Mouse (Mus musculus): ENCODE measurements around the gene Tbc1d23.
"Not testable (repeated sequence)": the region's sequence is repeated elsewhere in the genome, so short reads cannot be mapped to it uniquely, and the experiment has no call there.

Gene Tbc1d23

DNA sequence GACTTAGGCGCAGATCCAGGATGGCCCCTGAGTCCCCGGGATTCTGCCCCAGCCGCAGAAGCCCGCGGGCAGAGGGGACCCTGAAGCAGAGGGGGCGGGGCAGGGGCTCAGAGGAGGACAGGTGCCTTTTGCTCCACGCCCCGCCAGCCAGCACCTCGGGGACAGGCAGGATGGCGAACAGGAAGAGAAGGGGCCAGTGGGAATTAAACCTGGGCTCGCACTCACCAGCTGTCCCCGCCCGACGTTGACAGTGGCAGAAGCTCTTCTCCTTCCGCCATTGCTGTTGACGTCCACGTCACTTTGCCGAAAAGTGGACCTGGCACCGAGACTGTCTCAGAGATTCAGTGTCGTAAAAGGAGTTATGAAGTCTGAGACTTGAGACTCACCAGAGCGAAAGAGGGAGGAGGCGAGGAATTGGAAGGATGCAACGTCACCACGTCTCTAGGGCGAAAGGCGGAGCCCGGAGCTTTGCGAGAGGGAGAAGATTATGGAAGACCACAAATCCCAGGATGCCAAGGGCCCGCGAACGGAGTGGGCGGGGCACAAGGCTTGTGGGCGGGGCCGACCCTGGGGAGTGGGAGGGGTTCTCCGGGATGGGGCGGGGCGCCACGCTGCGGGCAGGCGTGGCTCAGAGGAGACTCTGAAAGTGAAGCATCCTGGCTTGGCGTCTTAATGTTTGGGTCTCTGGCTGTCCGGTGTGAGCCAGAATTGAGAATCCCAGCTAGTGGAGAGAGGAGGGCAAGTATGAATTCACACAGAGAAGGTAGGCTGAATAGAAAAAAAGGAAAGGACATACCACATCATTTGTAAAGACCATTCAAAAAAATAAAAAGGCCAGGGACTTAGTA lies at the start of gene Tbc1d23:
Gene Tbc1d23, minus strand, starts transcription at position 416 of the 848 bp plus-strand sequence.
- peak; percentile 95 for DNase-seq (ENCODE audit: low spot score)

DNA sequence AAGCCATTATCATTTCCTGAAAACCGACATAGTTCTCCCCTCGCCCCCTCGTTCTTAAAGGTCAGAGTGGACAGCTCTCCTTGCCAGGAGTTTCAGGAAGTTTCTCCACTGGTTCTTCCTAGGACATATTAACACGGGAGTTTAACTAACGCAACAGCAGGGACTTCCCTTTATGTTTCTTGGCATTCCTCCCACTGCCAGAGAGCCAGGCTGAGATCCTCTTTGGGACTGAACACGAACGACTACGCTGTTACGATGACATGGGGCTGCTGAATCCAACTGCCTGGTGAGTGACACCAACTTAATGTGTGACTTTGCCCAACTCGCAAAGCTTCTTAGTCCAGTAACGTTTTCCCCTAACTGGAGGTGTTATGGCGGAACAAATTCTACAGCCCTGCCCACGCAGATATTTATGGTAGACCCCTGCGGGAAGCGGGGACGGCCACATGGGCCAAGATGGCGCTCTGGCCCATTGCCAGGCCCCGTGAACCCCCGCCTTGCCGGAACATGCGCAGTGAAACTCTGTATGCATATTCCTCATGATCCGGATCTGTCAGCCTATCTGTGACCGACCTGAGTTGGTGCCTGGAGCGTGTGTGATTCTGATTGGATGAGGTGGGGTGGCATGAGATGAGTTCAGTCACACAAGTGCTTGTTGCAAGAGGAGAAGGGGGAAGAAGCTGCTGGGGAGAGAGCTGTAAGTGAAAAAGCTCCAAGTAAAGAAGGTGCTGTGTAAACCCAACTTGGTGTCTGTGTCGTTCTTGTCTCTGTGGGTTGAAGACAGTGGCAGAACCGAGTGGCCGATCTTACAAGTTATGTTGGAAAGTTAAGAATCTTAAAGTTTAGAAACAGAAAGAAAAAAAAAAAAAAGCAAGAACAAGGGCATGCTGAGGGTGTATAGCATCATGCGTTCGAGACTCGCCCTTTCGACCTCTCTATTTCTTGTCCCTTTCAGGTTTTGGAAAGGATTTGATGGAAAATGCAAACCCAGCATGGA lies 49.2 kb upstream of the Tbc1d23 start:
- DNase-seq (ENCODE audit: low spot score): no peak

DNA sequence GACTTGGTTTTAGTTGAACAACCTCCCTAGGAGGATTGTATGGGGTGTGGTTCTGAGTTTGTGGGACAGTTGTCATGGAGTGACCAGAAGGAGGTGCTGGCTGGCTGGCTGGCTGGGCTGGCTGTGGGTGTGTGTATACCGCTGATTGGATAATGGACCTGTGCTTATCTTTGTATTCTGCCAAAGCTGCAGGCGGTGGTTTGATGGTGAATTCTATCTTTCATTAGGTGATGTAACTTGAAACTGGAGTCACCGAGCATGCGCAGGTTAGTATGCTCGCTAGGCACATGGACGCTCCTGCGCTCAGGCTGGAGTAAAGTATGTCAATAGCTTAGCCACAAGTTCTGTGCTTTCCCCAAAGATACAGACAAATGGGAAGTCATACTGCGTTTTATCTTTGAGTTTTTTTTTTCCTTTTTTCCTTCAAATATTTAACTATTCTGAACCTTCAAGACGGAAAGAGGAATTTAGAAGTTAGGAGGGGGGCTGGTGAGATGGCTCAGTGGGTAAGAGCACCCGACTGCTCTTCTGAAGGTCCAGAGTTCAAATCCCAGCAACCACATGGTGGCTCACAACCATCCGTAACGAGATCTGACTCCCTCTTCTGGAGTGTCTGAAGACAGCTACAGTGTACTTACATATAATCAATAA lies 47.8 kb upstream of the Tbc1d23 start:
- DNase-seq (ENCODE audit: low spot score): no peak

DNA sequence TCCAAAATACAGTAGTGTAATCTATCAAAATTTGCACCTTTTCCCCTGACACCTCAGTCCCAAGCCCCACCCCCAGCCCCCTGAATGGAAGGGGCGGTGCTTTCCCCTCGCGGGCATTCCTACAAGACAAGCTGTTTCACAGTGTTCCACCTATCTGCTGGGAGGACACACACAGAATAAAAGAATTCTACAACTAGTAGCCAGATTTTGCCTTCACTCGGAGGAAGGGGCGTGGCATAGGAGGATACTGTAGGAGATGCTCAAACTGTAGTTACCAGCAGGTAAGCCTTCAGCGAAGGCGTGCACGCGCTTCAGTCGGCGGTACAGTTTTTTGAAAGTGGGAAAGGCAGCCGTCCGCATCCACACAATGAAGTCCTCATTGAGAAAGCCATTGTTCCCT lies 38.4 kb upstream of the Tbc1d23 start:
- DNase-seq (ENCODE audit: low spot score): no peak

DNA sequence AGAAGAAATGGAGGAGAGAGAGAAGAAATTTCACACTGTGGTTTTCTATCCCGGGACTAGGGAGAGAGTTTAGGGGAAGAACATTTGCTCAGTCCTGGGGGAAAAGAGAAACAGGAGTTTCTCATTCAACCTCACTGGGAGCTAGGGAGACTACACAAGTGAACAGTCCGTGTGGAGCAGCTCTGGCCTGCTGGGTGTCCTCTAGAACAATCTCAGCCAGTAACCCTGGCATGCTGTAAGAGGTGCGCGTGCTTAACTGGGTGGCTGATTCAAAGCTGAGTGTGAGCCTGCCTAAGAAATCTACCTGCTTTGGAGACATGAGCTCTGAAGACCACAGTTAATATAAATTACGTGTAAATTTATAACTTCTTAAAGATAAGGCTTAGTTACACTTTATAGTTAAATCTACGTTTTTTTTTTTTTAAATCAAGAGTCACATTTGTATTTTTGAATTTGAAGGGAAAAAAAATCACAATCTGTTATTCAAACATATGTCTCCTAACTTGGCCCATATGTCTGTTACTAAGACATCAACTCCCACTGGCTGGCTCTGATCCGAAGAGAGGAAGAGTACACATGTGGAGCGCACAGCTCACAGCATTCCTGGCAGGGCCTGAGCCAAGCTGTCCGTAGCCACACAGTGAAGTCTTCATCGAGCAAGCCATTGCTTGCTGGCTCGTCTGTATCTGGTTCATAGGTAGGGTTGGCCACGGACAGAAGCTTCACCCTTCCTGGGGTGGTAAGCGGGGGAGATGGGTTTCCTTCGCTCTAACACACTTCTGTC lies 36.9 kb upstream of the Tbc1d23 start:
- no peak for DNase-seq (ENCODE audit: low spot score)

DNA sequence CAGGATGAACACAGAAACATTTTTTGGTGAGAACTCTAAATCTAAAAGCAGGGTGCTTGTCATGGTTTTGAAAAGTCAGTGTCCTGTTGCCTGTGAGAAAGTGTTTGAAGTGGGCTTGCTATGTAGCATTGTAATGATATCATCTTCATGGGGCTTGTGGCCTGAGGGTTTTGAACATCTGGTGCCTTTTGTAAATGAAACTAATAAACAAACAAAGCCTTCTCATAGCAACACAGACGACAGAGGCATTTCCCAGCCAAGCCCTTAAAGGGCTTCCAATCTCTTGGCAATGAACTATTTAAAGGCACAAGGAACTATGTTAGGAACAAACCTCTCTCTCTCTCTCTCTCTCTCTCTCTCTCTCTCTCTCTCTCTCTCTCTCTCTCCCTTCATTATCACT lies 35.8 kb upstream of the Tbc1d23 start:
- no peak for DNase-seq (ENCODE audit: low spot score)

DNA sequence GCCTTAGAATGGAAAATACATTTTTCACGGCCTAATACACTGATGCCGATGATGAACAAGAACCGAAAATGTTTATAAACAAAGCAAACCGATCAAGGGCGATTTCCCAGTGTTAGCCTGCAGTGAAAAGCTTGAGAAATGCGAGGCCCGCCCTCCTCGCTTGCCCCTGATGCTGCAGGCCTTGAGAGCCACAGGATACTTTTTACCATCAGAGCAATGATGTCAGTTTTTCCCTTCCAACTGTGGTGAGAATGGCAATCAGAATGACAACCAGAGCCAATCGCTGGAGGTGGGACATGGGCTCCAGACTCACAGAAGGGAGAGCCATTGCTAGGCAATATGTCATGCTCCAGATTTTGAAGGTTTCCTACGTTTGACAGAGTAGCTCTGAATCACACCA lies 28.8 kb upstream of the Tbc1d23 start:
- DNase-seq (ENCODE audit: low spot score): no peak

DNA sequence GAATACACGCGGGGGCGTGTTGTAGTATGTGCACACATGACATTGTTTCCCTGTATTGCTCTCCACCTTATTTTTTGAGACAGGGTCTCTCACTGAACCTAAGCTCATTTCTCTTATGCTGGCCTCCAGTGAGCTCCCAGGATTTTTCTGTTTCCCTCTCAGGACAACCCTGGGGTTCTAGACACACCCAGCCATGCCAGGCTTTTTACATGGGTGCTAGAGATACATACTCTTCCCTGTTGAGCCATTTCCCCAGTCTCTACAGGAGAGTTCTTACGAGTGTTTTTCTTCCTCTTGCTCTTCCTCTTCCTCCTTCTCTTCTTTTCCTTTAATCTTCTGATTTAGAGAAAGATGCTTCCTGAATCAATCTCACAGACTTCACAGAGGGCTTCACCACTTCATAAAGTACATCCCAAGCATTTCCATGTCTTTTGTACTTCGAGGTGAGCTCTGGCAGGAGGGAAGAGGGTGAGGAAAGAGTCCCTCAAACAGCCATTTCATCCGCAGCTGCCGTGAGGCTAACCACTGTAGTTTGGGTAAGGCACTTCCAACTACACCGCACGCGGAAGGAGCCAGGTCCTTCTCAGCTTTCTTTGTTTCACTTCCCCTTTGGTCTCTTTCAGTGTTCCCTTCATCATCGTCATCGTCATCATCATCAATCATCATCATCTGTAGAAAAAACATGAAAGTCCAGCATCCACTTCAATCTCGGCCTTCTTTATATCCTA lies 28.2 kb upstream of the Tbc1d23 start:
- DNase-seq (ENCODE audit: low spot score): no peak

DNA sequence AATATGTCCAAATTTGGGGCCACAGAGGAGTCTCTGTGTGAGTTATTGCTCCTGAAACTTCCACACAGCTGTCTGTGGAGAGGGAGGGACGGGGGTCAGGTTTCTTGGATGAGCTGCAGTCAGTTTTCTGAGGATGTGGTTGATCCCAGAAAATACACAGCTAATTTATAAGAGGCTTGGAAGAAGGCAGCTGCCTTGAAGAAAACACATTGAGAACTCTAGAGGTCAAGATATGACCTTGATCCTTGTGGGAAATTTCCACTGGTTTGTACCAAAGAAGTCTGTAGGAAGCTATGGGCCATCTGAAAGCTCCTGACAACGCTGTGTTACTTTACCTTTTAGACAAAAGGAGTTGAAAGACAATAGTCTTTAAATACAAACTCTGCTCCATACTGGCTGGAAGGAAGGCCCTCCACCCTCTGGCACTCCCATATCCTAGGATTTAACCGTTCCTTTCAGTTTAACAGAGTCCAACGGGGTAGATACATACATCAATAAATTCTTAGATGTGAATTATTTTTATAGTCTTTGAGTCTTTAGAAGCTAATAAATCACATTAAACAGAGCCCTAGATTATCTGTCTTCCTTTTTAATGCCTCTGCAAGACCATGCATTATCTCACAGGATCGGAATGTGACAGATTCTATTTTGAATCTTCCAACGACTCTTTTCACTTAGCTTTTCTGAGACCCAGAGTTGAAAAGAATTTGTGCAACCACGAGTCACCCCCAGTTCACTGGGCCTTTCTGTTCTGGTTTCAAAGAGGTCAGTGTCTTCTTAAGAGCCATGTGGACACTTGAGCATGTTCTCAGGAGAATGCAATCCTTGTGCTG lies 20.5 kb upstream of the Tbc1d23 start:
- no peak for DNase-seq (ENCODE audit: low spot score)

DNA sequence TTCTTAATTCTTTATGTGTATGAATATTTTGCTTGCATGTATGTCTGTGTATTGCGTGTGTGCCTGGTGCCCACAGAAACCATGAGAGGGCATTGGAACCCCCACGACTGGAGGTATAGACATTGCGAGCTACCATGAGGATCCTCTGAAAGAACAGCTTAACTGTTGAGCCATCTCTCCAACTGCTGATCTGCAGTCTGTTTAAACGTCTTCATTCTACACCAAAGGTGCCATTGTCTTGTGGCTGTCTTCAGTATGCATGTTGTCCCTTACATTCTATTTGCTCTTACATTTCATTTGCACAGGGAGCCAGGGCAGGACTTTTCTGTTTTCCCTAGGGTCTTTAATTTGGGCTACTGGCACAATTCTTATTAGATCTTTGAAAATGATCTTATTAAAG lies 19.7 kb upstream of the Tbc1d23 start:
- no peak for DNase-seq (ENCODE audit: low spot score)

DNA sequence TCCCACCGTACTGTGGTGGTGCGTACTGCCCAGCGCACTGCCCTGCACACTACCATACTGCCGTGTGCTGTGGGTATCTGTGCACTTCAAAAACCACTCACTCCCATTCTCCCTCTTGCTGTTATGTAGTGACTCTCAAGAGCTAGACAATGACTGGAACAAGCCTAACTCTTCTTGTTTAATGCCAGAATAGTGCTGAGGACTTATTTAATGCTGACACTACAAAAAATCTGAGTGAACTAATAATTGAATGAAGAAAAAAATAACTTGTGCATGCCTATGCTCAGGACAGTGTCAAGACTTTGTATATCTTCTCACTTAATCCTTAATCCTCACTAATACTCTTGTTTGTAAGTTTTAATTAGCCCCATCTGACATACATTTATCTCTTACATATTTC lies 16.2 kb upstream of the Tbc1d23 start:
- DNase-seq (ENCODE audit: low spot score): no peak

DNA sequence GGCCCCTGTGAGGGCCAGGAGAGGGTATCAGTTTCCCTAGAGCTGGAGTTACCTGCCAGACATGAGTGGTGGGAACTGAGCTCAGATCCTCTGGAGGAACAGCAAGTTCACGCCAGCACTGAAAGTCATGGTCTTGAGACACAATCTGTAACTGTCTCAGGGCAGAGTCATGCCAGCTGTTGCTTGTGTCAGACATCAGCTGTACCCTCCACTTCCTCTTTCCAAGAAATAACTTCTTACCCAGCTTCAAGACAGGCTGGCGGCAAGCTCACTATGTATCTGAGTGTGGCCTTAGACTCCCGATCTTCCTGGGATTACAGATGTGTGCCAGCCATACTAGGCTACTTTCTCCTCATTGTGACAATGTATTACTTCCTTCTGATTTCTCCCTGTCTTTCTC lies 15.3 kb upstream of the Tbc1d23 start:
- no peak for DNase-seq (ENCODE audit: low spot score)

DNA sequence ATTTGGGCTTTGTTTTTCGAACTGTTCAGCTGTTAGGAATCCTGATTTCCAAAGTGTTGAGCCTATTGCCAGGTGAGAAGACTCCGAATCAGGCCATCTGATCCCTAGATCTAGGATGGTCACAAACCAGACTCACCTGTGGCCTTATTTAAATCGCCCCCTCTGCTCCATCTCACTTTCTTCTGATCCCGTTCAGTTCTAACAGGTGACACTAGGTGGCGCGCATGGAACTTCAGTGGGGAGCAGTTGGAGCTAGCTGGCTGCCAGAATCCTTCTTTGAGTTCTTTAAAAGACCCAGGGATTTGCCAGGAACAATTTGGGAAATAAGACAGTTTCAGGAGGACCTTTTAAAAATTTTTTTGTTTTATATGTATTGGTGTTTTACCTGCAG lies 12.5 kb upstream of the Tbc1d23 start:
- DNase-seq (ENCODE audit: low spot score): peak; percentile 37

DNA sequence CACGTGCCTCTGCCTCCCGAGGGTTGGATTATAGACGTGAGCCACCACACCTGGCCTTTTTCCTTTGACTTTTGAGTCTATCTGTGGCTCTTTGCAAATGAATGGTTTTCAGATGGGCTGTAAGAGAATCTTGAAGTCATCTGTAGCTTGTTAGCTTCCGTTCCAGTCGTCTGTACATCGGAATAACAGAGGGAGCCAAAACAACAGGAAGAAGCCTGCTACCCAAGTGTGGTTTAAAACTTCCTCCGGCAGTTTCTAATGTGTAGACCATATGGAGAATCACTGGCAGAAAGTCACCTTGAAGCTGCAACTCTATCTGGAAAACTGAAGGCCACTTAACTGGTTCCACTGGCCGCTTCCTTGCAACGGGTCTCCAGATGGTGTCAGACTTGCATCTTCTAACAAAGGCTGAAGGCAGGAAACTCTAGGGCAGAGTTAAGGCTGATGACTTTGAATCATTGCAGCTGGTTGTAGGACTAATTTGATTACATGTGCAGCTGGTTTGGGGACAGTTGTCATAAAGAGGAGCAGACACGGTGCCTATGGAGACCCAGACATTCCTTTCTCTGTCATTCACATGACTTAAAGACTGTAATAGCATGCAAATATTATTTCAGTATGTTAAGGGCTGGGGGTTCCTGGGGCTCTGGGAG lies 12.0 kb upstream of the Tbc1d23 start:
- no peak for DNase-seq (ENCODE audit: low spot score)

DNA sequence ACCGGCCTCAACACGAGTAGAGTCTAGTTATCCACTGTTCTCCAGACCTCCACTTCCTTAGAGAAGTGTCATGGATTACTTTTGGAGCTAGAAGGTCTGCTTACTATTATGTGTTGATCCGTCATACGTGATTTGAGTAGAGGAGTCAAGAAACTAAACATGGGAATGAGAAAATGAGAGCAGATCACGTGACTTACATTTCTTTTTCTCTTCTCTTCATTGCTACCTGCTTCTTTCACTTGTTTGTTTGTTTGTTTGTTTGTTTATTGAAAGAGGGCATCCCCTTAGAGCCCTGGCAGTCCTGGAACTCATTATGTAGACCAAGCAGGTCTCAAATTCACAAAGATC lies 11.5 kb upstream of the Tbc1d23 start:
- DNase-seq (ENCODE audit: low spot score): no peak

DNA sequence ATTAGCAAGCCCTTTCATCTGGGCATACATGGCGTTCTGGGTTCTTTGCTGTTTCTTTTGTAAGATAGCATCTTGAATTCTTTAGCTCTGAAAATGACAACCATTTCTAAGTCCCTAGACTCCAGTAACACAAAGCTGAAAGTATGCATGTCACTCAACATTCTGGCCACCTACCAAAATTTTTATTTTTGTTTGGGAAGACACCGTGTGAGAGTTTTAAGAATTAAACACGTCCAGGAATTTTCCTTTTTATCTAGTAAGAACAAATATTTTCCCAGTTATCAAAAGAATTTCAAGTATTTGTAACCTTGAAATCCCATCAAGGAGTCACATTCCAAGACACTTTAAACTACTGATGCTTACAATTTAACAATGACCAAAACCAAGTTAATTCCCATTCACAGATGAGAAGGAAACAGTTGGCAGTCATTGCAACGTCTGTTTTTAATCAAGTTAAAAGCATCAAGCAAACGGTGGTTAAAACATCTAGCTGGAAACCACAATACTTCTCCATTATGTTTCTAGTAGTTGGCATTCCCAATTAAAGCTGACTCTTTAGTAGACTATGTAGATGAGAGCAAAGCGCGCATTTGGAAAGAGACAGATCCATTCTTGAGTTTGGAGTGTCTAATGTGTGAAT lies 4.7 kb upstream of the Tbc1d23 start:
- no peak for DNase-seq (ENCODE audit: low spot score)

DNA sequence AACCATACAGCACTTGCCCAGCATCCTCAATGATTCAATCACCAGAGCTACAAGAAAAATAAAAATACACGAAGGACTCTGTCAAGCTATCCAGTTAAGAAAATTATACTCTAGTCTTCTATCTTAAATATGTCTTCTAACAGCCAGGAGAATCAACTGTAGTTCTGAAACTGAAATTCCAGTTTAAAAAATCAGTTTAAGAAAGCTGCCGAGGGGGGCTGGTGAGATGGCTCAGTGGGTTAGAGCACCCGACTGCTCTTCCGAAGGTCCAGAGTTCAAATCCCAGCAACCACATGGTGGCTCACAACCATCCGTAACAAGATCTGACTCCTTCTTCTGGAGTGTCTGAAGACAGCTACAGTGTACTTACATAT lies 620 bp upstream of the Tbc1d23 start:
- not testable (repeated sequence) for DNase-seq (ENCODE audit: low spot score)

DNA sequence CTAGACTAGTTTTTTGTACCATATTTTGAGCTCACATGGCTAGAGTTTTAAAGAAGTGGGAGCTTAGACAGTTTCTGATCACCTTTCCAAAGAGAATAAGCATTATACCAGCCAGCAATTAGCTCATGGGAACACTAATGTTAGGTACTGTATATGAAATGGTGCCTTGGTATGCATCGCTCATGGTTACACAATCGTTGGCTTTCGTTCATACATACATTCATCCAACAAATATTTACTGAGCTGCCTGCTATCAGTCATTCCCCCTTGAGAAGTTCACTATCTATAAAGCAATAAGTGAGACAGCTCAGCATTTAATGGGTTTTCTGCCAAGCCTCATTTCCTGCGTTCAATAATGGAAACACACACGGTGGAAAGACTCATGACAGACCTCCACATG lies 4.9 kb downstream of the Tbc1d23 start:
- DNase-seq (ENCODE audit: low spot score): no peak

DNA sequence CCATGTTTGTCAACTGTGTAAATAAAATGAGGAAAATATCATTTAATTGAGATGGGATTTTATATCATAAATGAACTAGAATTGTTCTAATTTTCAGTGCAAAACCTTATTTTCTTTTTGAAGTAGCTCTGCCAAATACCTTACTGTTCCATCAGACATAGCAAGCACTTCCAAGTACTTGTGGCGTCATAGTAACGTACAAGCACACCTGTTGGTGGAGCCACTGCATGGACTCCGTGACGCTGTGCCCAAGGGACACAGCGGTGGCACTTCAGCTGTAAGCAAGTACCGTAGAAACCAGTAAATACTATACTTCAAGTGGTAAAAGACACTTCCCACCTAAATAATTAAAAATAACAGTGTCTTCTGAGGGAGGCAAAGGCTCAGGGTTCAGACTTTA lies 10.9 kb downstream of the Tbc1d23 start:
- DNase-seq (ENCODE audit: low spot score): no peak
